Mouse (Mus musculus): Measurements from ENCODE around the gene Plin4.

Gene Plin4

GRCm38 (mm10) chr17:56126175-56126574 is 16.6 kb upstream of the Plin4 start:
- WGBS: 77% methylated on average over 11 of the region's 11 CpGs

GRCm38 (mm10) chr17:56125276-56125630 is 15.7 kb upstream of the Plin4 start:
- WGBS: 93% methylated on average over 4 of the region's 4 CpGs

DNA sequence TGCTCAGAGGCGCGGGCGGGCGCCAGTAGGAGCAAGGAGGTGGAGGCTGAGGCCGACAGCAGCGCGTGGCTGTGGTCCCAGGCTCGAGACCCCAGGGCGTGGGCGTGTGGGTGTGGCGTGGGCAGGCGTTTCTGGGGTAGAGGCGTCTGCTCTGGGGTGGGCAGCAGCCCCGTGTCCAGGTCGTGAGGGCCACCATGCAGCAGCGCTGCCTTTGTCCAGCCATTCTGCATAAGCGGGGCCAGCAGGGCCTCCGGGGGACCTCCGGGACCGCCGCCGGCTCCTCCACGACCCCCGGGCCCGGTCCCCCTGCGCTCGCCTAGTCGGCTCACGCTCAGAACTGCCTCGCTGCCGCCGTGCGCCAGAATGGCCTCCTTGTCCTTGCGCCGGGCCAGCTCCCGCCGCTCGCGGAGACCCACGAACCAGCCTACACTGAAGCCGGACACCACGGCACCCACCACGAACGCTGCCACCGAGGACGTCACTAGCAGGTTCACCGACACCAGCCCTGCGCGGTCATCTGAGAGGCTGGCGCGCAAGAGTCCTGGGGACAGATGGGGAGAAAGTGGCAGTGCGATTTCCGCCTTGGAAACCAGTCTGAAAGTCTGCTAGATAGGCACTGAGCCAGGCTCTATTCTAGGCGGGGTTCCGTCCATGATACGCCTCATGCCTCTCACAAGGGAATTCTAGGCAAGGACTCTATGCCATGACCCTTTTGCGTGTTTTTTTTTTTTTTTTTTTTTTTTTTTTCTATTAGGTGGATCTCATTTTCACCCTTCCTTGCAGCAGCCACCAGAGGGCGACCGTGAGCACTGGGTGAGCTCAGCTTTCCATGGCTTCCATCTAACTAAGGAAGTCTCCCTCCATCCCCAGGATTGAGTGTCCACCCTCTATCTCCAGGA is 15.0 kb upstream of the Plin4 start:
- 40% methylated on average over 59 of the region's 59 CpGs for WGBS

GRCm38 (mm10) chr17:56123681-56124340 is 14.2 kb upstream of the Plin4 start:
- WGBS: 63% methylated on average over 59 of the region's 59 CpGs

DNA sequence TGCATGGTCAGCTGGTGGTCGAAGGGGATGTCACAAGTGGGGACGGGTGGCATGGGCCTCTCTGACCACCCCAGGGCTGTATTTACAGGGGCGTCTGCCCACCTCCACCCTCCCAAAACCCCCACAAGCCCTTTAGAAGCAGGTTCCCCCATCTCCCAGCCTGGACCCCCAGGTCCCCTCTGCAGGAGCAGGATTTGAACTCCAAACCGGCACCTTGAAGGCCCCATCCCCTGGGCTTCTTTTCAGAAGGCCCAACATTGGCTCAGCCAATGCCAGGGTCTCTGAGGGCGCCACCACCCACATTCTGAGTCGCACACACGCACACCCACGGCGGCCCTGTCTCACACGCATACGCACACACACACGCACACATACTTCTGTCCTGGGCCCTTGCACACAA is 13.6 kb upstream of the Plin4 start:
- 91% methylated on average over 12 of the region's 12 CpGs for WGBS

DNA sequence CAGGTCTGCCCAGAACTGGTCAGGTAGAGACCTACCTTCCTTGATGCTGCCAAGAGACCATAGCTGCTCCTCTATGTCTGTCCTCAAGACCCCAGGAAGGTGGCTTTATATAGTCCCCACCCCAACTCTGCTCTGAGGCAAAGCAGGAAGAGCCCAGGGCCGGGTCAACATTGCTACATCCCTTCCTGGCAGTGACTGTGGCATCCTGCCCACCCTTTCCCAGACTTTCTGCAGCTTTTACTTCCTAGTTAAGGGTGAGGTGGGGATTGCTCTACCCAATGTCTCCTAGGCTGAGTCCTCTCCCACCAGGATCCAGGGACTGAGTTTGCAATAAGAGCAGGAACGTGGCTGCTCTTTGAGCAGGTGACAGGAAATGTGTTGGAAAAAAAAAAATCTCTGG is 12.2 kb upstream of the Plin4 start, which contains the start of gene Lrg1:
Gene Lrg1 (minus strand): TSS at position 176 of the 400 bp plus-strand sequence.
- WGBS: 60% methylated on average over 2 of the region's 2 CpGs

DNA sequence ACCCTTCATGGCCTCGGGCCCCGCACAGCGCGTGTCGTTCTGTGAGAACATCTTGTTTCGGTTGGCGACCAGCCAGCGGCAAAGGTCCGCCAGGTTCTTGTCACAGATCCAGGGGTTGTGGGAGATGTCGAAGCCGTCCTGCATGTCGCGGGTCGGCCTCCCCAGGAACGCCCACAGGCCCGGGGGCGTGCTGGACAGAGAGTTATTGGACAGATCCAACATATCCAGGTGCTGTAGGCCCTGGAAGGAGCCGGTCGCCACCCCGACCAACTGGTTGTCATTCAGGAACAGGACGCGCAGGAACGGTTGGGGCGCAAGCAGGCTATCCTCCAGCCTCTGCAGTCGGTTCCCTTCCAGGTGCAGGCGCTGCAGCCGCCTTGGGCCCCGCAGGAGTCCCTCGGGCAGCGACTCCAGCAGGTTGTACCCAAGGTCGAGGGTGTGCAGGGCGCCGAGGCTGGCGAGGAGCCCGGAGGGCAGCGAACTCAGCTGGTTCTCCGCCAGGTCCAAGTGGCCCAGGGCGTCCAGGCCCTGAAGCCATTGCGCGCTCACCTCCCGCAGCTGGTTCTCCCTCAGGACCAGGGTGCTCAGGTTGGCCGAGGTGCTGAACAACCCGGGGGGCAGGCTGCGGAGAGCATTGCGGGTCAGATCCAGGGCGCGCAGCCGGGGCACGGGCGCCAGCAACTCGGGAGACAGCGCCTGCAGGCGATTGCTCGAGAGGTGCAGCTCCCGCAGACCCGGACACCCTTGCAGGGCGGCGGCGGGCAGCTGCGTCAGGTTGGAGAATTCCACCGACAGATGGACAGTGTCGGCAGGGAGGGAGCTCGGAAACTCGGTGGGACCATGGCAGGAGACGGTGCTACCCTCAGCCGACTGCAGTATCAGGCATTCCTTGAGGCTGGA is 10.6 kb upstream of the Plin4 start:
- 7% methylated on average over 66 of the region's 66 CpGs for WGBS

DNA sequence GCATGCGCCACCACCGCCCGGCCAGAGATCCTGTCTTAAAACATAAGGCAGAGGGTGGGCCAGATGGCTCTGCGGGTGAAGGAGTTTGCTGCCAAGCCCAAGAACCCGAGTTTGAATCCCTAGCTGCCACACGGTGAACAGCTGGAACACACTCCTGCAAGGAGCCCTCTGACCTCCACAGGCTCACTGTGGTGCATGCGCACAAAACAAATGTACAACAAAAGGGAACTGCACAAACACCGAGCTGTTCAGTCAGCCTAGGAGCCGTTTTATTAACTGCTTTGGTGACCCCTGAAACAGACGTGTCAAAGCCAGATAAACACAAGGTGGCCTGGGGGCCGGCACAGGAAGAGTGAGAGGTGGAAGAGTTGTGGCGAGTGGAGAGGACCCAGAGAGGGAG is 9.8 kb upstream of the Plin4 start:
- WGBS: 53% methylated on average over 12 of the region's 12 CpGs

DNA sequence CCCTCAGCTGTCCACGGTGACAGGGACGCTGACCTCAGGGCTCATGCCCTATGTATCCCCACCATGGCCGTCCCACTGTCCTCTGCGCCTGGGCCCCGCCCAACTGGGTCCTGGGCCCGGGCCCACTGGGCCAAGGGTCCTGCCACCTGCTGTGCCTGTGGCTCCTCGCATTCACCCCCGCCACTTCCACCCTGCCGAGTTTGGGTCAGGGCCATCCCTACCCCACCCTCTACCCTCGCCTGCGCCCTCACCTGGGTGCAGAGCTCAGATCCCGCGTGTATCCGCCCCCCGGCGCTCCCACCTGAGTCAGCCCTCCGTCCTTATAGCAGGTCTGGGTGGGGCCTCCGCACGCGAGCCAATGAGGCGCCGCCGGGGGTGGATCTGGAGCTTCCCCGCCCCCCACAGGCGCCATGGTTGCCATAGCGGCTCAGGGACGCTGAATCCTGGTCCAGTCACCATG is 7.7 kb upstream of the Plin4 start, which contains the start of gene Plin5:
Gene Plin5 (minus strand): TSS at position 346 of the 460 bp plus-strand sequence.
- under 1% methylated on average over 27 of the region's 27 CpGs for WGBS

DNA sequence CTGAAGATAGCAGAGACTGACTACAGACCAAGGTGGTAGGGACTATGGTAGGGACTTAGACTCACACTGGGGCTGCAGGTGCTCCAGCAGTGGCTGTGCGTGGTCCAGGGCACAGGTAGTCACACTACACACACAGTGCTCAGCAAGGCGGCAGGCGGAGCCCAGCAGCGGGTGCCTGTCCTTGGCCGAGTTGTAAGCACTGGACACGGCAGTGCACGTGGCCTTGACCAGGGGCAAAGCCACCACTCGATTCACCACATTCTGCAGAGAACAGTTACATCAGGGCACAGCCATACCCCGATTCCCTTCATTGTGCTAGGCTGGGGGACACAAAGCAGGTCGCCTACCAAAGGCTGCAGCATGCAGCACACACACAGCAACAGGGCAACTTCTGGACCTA is 6.6 kb upstream of the Plin4 start:
- 76% methylated on average over 10 of the region's 10 CpGs for WGBS

GRCm38 (mm10) chr17:56112743-56113142 is 3.1 kb upstream of the Plin4 start:
- 84% methylated on average over 3 of the region's 3 CpGs for WGBS

DNA sequence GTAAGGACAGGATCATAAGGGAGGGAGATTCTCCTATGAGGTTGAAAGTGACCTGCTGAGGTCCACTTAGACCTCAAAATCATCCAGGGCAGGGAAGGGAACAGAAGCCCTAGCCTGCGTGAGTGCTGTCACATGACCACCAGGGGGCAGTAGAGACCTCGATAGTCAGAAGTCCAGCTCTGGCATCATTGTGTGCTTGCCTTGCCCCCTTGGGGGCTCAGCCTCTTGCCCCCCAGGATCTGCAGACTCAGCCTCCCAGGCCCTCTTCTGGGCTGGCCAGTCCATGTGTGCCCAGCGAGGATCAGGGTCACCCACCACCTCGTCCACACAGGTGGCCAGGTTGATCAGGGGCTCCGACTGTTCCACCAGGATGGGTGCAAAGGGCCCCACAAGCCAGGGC is 2.3 kb upstream of the Plin4 start:
- 50% methylated on average over 5 of the region's 5 CpGs for WGBS

DNA sequence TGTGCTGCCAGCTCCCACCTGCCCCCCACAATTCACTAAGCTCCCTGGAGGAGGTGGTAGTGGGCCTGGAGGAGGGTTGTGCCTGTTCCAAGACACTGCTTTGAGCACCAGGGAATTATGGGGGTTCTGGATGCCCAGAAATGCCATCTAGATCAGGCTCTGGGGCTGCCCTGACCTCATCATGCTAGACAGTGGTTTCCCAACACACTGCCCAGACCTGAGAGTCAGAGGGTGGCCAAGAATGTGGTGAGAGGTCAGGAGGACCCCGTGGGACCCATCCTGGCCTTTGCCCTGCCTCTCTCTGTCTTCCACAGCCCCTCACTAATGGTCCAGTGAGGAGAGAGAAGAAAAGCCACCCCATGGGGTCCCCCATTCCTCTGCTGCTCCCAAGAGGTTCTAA is 1.4 kb upstream of the Plin4 start:
- WGBS: 64% methylated on average over 1 of the region's 1 CpGs

GRCm38 (mm10) chr17:56110571-56110970 is 968 bp upstream of the Plin4 start:
- 50% methylated on average over 4 of the region's 4 CpGs for WGBS

DNA sequence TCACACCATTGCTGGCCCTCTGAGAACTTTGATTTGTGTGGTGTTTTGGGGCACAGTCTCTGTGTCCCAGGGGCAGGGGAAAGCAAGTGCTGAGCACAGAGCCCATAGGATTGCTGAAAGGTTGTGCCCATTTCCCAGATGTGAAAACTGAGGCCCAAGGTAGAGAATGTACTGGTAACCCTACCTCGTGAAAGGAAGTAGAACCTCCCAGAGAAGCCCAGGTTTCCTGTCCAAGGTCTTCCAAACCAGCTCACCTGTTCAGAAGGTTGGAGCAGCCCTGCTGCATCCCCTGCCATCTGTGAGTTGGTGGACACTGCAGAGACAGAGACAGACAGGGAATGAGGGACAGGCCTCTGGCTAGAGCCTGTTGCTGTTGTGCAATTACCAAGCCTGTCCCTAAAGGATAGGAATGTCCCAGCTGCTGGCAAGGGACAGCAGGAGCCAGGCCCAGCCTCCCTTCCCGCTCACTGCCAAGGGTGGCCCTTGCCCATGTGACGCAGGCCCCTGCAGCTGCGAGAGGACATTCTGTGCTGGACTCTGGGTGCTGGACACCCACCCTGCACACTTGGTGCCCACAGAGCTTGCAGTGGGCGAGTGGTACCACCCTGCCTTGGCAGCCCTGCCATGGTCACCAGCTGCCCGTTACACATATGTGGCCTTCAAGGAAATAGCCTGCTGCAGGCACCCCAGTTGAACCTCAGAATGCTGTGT is 1.1 kb downstream of the Plin4 start:
- 49% methylated on average over 6 of the region's 6 CpGs for WGBS

DNA sequence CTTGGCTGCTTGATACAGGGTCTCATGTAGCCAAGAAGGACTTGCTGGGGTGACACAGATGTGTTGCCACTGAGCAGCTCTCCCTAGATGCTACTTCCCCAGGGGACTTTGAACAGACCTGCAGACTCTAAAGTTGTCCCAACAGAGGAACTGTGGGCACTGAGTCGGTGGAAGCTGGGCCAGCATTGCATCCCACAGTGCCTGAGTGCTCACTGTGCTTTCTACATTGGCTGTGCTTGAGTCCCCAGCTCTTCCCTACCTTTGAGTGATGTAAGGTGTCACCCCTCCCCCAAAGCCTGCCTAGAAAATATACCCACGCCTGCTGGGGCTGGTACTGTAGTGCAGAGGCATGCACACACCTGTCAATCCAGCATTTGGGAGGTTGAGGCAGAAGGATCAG is 1.9 kb downstream of the Plin4 start:
- WGBS: 59% methylated on average over 2 of the region's 2 CpGs

DNA sequence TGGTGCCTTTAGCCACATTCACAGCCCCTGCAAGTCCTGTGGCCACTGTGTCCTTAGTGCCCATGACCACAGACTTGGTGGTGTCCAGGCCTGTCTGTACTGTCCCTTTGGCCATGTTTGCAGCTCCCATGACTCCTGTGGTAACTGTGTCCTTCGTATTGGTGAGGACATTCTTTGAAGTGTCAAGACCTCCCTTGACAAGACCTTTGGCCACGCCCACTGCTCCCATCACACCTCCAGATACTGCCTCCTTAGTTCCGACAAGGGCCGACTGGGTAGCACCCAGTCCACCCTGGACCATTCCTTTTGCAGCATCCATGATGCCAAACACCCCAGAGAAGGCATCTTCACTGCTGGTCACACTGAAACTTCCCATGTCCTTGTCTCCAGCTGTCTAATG is 2.6 kb downstream of the Plin4 start:
- 85% methylated on average over 4 of the region's 4 CpGs for WGBS

GRCm38 (mm10) chr17:56106436-56106835 is 3.2 kb downstream of the Plin4 start:
- WGBS: 92% methylated on average over 4 of the region's 4 CpGs

GRCm38 (mm10) chr17:56104821-56105220 is 4.8 kb downstream of the Plin4 start:
- 90% methylated on average over 3 of the region's 5 CpGs for WGBS

DNA sequence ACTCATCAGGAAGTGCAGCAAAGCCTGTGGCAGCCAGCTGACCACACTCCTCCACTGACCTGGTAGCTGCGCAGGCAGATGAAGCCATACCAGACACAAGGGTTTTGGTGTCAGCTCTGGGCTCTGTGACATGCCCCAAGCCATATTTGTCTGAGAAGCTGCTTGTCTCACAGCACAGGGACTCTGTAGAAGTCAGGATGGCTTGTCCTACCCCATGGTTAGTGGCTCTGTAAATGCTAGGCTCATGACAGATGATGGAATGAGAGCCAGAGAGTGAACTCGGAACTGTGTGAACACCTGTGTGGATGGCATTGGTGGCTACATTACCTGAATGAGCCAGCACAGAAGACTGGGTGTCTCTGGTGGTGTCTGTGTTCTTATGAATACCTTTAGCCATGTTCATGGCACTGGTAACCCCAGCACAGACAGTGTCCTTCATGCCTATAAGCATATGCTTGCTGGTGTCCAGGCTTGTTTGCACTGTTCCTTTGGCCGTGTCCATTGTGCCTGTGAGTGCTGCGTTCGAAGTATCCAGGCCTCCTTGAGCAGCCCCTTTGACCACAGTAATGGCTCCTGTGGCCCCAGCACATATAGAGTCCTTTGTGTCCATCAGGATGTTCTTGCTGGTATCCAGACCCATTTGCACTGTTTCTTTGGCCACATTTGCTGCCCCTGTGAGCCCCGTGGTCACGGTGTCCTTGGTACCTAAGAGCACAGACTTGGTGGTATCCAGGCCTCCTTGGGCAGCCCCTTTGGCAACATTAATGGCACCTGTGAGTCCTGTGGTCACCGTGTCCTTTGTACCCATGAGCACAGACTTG is 5.9 kb downstream of the Plin4 start:
- WGBS: 96% methylated on average over 8 of the region's 8 CpGs

All from cerebral cortex, adult 2 months (tissue).